Mouse (Mus musculus) cerebellum, postnatal 36 days (tissue): ENCODE data around the gene Ovol2.
"Not testable (repeated sequence)": the region's sequence is repeated elsewhere in the genome, so short reads cannot be mapped to it uniquely, and the experiment has no call there.

Experiments used
- DNase-seq, 2 experiments: peaks; one replicate each; pipeline ENCODE4 v3.0.0; 2021 to 2022; ENCODE audit warnings: mixed read lengths in 2 of 2

The Ovol2 gene

GRCm38 (mm10) chr2:144331401-144332302, at the start of gene Ovol2:
Gene Ovol2, minus strand, starts transcription at chr2:144332146.
- DNase-seq: no peak

DNA sequence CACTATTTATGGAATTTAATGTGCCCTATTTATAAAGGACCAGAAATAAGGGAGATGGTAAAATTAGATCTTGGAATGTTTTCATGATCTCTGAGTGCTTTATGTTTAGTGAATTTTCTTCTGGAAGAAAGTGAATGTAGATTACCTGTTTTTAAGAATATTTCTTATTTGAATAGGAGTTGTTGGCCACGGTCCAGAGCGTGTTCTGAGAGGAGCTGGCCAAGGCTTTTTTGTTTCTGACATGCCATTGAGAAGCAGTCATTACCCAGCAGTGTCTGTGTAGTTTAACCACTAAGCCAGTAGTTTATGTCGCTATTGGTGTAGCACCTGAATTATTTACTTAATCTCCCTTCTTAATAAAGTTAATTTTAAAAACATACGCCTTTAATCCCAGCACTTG, 49.8 kb upstream of the Ovol2 start:
- DNase-seq: peak; percentile 22 to 38

DNA sequence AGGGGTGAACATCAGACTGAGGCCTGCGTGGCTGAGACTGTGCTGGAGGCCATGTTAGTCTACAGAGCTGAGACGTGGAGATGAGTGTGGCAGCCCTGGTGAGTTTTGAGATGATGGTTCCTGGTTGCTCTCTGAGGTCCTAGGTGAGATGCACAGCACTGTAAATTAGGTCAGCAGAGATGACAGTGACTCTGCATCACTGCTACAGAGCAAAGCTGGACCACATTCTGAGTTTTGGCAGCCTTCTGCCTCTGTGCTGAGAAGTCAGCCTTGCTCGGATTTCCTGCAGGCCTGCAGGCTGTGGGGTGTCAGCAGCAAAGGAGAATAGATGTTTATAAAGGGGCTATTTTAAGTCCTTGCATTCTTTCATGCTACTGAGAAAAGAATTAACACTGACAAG, 49.3 kb upstream of the Ovol2 start:
- peak; percentile 59 to 61 for DNase-seq

GRCm38 (mm10) chr2:144375063-144375703, 43.2 kb upstream of the Ovol2 start:
- no peak for DNase-seq

DNA sequence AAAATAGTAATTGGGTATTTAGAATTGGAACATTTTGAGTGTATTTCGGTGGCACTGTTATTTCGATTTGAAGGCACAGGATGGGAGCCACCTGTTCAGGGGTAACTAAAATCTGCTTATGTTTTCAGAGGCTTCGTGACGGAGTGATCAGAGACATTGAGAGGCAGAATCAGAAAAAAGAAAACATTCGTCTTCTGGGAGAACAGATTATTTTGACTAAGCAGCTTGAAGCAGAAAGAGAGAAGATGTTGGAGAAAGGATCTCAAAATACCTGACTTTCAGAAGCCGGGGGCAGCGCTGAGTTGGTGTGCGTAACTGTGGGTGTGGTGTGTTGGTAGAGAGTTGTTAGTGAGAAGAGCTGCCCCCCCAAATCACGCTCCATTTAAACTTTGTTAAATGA, 41.1 kb upstream of the Ovol2 start:
- no peak for DNase-seq

DNA sequence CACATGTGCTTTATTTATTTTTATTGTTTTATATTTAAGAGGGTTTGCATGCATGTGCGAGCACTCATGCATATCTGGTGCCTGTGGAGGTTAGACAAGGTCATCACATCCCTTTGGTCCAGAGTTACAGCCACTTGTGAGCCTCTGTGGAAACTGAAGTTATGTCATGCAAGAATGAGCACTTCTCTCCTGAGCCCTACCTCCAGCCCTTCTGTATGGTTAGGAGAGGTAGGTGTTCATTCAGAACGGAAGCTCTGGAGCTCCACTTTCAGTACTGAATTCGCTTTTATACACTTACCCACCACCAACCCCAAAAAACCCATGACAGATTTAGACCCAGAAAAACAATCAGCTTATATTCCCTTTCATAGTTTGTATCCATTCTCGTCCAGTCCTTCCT, 39.6 kb upstream of the Ovol2 start:
- no peak for DNase-seq

DNA sequence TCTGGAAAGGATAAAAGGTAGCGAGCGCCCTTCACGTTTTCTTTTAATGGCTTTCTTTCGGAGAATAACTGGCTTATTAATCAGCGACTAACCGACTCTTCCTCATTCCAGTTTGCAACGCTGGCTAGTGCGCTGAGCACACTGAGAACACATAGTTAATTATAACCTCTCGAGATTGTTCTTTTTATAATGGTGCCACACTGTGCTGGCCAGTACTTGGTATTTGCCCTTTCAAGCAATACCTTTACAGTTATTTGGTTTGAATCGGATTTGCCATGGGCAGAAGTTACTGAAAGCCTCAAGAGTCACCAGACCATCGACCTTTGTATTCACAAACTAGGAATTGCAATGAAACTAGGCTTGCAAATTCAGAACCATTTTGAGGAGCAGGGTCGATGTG, 37.6 kb upstream of the Ovol2 start:
- no peak for DNase-seq

DNA sequence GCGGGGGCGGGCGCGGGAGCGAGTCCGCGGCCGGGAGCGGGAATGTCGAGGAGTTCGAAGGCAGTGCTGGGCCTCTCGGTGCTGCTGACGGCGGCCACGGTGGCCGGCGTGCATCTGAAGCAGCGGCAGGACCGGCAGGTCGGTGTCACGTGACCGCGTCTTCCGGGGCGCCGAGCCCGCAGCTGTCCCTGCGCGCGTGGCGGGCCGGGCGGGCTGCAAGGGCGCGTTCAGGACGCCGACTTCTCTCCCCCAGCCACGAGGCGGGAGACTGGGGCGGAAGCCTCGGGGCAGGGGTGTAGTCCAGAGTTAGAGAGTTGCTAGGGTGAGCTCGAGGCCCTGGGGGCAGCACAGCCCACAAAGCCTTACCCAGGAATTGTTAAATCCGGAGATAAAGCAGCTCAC, 37.1 kb upstream of the Ovol2 start:
- no peak for DNase-seq

GRCm38 (mm10) chr2:144368400-144369019, 36.6 kb upstream of the Ovol2 start, which contains the start of the genes Kat14 and Pet117:
Gene Kat14, plus strand, starts transcription at chr2:144368983.
Gene Pet117, plus strand, starts transcription at chr2:144368996.
- peak; percentile 94 to 96 for DNase-seq

DNA sequence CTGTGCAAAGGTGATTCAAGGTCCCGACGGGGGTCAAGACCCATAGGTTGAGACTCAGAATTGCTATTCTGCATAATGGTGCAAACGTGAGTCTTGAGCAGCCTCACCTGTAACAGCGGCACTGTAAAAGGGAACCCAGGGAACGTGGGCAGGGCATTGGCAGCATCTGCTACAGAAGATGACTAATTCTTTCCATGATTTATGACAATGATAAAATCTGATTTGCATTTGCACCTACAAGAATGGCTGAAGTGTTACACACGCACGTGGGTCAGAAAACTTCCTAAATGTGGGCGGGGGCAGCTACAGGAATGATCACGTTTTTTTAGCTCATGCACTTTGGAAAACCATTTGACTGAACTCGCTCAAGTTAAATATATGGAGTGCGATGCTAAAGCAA, 20.9 kb upstream of the Ovol2 start:
- DNase-seq: no peak

DNA sequence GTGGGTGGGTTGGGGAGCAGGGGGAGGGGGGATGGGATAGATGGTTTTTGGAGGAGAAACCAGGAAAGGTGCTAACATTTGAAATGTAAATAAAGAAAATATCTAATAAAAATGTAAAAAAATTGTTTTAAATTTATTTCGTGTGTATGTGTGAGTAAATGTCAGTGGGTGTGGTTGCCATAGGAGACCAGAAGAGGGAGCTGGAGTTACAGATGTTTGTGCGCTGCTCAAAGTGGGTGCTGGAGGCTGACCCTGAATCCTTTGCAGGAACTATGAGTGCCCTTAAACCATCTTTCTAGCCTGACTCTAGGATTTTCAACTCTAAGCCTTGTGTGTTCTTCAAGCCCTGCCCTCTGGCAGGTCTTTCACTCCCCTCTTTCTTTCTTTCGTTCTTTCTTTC, 16.6 kb upstream of the Ovol2 start:
- DNase-seq: no peak

DNA sequence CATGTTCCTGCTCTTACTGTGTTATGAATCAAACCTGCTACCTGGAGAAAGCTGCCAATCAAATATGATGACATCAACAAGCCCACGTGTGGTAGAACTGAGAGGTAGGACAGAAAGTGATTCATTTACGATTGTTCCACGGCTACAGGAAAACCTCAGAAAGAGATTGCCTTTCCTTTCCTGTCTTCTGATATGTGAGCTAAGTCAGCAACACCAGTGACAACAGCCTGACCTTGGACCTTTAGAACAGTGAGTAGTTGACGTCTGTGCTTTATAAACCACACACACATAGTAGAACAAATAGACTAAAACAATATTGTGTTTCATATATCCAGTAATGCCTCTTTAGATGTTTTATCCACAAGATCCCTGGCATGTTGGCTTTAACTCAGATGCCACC, 11.2 kb upstream of the Ovol2 start:
- no peak for DNase-seq

- not testable (repeated sequence) for DNase-seq
Observed at GRCm38 (mm10) chr2:144338149-144338548, 6.2 kb upstream of the Ovol2 start.

GRCm38 (mm10) chr2:144337701-144338100, 5.8 kb upstream of the Ovol2 start:
- no peak for DNase-seq

GRCm38 (mm10) chr2:144337230-144337629, 5.3 kb upstream of the Ovol2 start:
- no peak for DNase-seq

DNA sequence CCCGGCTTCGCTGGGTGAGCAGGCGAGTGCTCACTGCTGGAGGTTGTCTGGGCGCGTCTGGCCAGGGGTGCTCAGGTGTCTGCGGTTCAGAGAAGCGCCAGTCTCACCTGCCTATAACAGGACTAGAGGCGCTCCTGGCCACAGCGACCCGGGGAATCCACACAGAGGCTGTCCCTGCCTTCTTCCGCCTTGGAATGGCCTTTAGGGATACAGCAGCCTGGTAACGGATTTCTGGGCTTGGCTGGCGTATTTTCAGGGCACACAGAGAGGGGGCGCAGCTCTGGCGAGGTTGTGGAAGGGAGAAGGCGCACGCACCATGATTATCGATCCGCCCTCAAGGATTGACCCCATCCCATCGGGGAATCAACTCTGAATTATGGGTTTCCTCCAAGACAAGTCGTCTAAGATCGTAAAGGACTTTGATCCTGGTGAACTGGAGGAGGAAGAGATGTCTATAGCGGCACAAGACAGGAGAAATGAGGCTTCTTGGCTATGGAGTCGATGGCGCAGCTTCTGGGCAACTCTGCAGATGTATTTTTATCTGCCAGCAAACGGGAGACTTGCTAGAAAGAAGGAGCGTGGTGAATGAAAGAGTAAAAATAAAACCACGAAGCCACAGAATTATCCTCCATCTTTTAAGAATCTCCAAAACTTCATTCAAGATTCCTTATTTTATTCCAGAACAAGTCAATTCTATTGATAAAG, 1.3 kb upstream of the Ovol2 start:
- no peak for DNase-seq

DNA sequence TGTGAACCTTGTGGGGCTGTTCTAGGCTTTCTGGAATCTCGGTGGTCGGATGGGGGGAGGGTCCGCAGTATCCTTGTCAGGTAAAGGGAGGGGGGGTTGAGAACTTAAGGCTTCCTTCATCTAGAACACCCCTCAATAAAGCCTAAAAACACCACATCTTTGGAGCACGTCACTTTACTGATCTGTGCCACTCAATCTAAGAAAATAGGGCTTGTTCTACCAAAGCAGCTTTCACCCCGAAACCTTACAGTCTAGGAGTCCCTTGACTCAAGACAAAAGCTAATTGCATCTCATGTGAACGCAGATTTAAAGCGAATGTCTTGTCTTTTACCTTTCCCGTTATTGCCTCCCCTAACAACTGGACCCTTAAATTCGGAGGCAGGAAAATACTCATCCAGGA, 540 bp upstream of the Ovol2 start:
- DNase-seq: no peak

DNA sequence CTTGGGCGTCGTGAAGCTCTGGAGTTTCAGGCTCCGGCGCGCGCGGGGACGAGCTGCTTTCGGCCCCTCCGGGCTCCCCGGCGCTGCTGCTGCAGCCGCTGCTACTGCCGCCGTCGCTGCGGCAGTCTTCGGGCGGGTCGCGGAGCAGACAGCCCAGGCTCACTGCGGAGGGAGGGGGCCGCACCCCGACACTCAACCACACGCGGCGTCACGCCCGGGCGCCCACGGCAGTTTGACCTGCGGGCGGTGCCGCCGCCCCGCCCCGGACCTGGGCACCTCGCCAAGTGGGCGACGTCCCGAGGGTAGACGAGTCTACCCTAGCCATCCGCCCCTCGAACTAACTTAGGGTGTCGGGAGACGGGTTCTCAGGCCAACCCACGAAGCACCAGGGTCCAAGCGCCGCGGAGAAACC, 980 bp downstream of the Ovol2 start:
- DNase-seq: peak in 1 of 2 experiments; percentile 13

GRCm38 (mm10) chr2:144330352-144330959, 1.5 kb downstream of the Ovol2 start:
- peak in 1 of 2 experiments; percentile 12 for DNase-seq

DNA sequence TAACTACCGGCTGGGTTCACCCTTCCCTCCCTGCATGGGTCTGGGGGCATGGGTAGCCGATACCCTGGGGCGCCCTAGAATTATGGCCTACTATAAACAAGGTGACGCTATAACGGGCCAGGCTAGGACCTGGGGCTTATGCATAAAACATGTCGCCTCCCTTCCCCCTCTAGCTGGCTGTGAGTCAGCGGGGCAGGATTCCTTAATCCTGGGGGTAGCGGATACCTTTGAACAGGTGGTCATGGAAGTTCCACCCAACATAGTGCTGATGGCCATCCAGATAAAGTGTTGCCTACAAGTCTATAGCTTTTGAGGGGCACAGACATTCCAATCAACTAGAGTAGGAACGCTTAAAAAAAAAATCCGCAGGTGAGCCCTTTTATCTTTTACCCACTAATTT, 2.0 kb downstream of the Ovol2 start:
- no peak for DNase-seq

DNA sequence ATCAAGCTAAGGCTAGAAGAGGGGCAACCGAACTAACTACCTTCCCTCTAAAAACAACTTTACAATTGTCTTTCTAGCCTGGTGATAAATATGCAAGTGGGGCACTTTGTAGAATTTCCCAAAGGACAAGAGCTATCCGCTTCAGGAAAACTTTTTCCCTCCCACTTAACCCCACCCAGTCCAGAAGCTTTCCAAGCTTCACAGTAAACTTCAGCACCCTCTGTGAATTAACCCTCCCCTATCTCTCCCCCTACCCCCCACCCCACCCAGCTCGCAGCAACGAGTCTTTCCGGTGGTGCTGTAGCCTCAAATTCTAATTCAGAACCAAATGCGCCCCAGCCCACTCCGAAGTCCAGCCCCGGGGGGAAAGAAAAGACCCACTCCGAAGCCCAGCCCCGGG, 2.5 kb downstream of the Ovol2 start:
- DNase-seq: no peak

GRCm38 (mm10) chr2:144324218-144324617, 7.7 kb downstream of the Ovol2 start:
- no peak for DNase-seq

DNA sequence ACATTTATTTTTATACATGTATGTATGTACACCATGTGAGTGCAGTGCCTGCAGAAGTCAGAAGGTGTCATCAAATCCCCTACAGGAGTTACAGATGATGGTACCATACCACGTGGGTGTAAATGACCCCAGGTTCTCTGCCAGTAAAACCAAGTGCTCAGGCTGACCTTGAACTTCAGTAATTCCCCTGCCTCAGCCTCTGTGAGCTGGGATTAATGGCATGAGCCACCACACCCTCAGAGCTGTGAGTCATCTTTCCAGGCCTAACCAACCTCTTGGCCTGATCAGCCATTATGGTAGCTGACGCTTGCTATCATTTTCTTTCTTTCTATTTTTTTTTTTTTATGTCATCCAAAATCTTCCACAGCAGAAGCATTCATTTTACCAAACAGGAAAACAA, 20.6 kb downstream of the Ovol2 start:
- DNase-seq: no peak
